ENCODE assay signal across 7 mouse cellular contexts in the genomic region with DNA sequence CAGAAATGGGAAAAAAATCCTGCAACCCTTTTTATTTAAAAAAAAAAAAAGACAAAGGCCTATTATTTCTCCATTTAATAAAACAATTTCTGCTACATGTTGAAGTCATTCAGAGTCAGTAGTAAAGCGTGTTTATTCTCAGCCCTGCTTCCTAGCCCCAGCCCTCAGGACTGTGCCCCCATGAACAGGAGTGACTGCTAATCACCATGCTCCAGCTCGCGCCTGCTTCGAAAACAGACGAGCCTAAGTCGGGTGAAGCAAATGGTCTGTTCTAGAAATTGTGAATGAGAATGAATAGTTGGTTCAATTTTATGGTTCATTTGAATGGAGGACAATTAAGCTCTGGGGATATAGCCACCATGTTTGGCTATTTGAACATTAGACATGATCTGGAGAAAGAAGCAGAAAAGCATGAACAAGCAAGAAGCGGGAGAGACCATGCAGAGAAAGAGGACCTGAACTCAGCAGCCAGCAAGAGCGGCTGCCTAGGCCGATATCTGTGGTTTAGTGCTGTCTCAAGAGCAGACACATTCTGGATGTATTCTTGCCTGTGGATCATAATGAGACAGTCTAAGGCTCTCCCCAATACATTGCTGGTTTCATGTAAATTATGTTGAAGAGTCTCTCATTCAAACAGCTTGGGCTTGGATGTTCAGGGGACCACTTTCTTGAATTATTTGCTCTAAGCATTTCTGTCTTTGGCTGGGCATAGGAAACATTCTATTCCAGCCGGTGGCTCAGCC.
DNase-seq lines count a peak whose midpoint lies in the region; ATAC-seq and TF ChIP-seq lines count a peak whose summit lies in the region.

No protein-coding gene starts in this region.

- H3K4me2 ChIP-seq in lung, embryonic 15.5 days: peak overlapping the region; percentile 55
- H3K4me2 ChIP-seq in forebrain, embryonic 16.5 days (ENCODE audit: low read length): peak overlapping the region; percentile 61
- peak overlapping the region; percentile 49 for H3K4me2 ChIP-seq in liver, embryonic 14.5 days (ENCODE audit: low read depth)
- H3K4me2 ChIP-seq in stomach, embryonic 15.5 days: peak overlapping the region; percentile 64

- 72% methylated on average over 10 of the region's 10 CpGs for WGBS in lung, embryonic 15.5 days
- 19% methylated on average over 10 of the region's 10 CpGs for WGBS in forebrain, embryonic 16.5 days
- WGBS in liver, embryonic 14.5 days (ENCODE audit: insufficient replicate concordance): 59% methylated on average over 10 of the region's 10 CpGs
- 79% methylated on average over 10 of the region's 10 CpGs for WGBS in stomach, embryonic 15.5 days

- TF ChIP-seq CTCF in liver, embryonic 14.5 days (IDR thresholded peaks at IDR 0.05; ENCODE audit: low read depth): no peak

- H3K9ac ChIP-seq in lung, embryonic 15.5 days: peak overlapping the region; percentile 14; the same call in 1 of the 2 replicates
- peak overlapping the region; percentile 53; the same call in 1 of the 2 replicates for H3K9ac ChIP-seq in forebrain, embryonic 16.5 days (replicated peaks; ENCODE audit: low read depth, low read length)
- no peak overlapping the region for H3K9ac ChIP-seq in liver, embryonic 14.5 days (replicated peaks)
- no peak overlapping the region for H3K9ac ChIP-seq in stomach, embryonic 15.5 days

- TF ChIP-seq EP300 in liver, embryonic 14.5 days (IDR thresholded peaks at IDR 0.05; ENCODE audit: low read depth): no peak

- peak overlapping the region; percentile 26 for H3K4me3 ChIP-seq in lung, embryonic 15.5 days
- H3K4me3 ChIP-seq in forebrain, embryonic 16.5 days (replicated peaks; ENCODE audit: low read length): peak overlapping the region; percentile 37
- no peak overlapping the region for H3K4me3 ChIP-seq in liver, embryonic 14.5 days (ENCODE audit: insufficient read depth in 1 of 2, low read depth in 2 of 2, low read length in 2 of 2)
- H3K4me3 ChIP-seq in stomach, embryonic 15.5 days (replicated peaks): peak overlapping the region; percentile 33

- H3K27ac ChIP-seq in lung, embryonic 15.5 days: no peak overlapping the region
- peak overlapping the region; percentile 56 for H3K27ac ChIP-seq in forebrain, embryonic 16.5 days (ENCODE audit: low read length)
- no peak overlapping the region for H3K27ac ChIP-seq in liver, embryonic 14.5 days
- H3K27ac ChIP-seq in stomach, embryonic 15.5 days: no peak overlapping the region

- no peak for DNase-seq in lung, postnatal 14 days
- DNase-seq in liver, embryonic 14.5 days (ENCODE audit: low read depth in 3 of 3, low spot score in 3 of 3): no peak
- no peak for DNase-seq in cerebellum, postnatal 36 days
- no peak for DNase-seq in gastrocnemius, postnatal 36 days

- H3K27me3 ChIP-seq in lung, embryonic 15.5 days: no peaks in the 10 kb centered on the region
- no peaks in the 10 kb centered on the region for H3K27me3 ChIP-seq in forebrain, embryonic 16.5 days (replicated peaks; ENCODE audit: control insufficient read depth, insufficient read depth, low read length)
- H3K27me3 ChIP-seq in liver, embryonic 14.5 days (ENCODE audit: control insufficient read depth, insufficient read depth, low read length): no peaks in the 10 kb centered on the region
- no peaks in the 10 kb centered on the region for H3K27me3 ChIP-seq in stomach, embryonic 15.5 days (replicated peaks)

- no peak for ATAC-seq in lung, embryonic 15.5 days (ENCODE audit: borderline replicate concordance, extremely low read depth, low FRiP score, low TSS enrichment)
- ATAC-seq in forebrain, embryonic 16.5 days: peak; percentile 54; the same call in 1 of the 2 replicates
- ATAC-seq in liver, embryonic 14.5 days (ENCODE audit: insufficient read depth): no peak
- no peak for ATAC-seq in stomach, embryonic 15.5 days (ENCODE audit: insufficient read depth, low FRiP score, low read depth)

- H3K9me3 ChIP-seq in lung, embryonic 15.5 days: no peaks in the 10 kb centered on the region
- no peaks in the 10 kb centered on the region for H3K9me3 ChIP-seq in forebrain, embryonic 16.5 days (ENCODE audit: control insufficient read depth, low read length)
- no peaks in the 10 kb centered on the region for H3K9me3 ChIP-seq in liver, embryonic 14.5 days (ENCODE audit: control insufficient read depth, low read length)
- H3K9me3 ChIP-seq in stomach, embryonic 15.5 days: no peaks in the 10 kb centered on the region

- intact Hi-C loops in gastrocnemius, postnatal 36 days (cut with DNase I): no loop called here

- H3K36me3 ChIP-seq in lung, embryonic 15.5 days: no peaks in the 10 kb centered on the region
- no peaks in the 10 kb centered on the region for H3K36me3 ChIP-seq in forebrain, embryonic 16.5 days (ENCODE audit: control insufficient read depth, insufficient read depth)
- no peaks in the 10 kb centered on the region for H3K36me3 ChIP-seq in liver, embryonic 14.5 days (replicated peaks; ENCODE audit: control insufficient read depth, insufficient read depth, low read depth)
- no peaks in the 10 kb centered on the region for H3K36me3 ChIP-seq in stomach, embryonic 15.5 days

- H3K4me1 ChIP-seq in lung, embryonic 15.5 days: peaks cover 5% of the 10 kb centered on the region; the same call in 1 of the 2 replicates
- peaks cover 19% of the 10 kb centered on the region for H3K4me1 ChIP-seq in forebrain, embryonic 16.5 days (replicated peaks; ENCODE audit: control insufficient read depth, insufficient read depth, low read length)
- no peaks in the 10 kb centered on the region; a peak in 1 of 4 replicates for H3K4me1 ChIP-seq in liver, embryonic 14.5 days (replicated peaks; ENCODE audit: control insufficient read depth in 2 of 2, insufficient read depth in 2 of 2, low read length in 1 of 2)
- peaks cover 5% of the 10 kb centered on the region; the same call in 1 of the 2 replicates for H3K4me1 ChIP-seq in stomach, embryonic 15.5 days

Comparison
In these comparisons a context has a peak if more than half of its experiments do, and no peak if none do; other contexts are left out.
1. H3K4me3 ChIP-seq: peak in lung, embryonic 15.5 days (single experiment), forebrain, embryonic 16.5 days (single experiment) and stomach, embryonic 15.5 days (single experiment); none in liver, embryonic 14.5 days (0 of 2).
2. H3K9ac ChIP-seq: peak in lung, embryonic 15.5 days (single experiment) and forebrain, embryonic 16.5 days (single experiment); none in liver, embryonic 14.5 days (single experiment) and stomach, embryonic 15.5 days (single experiment).
3. Peak in every context shown above with its lines, with median percentiles within 50 percentile points of each other: H3K4me2 ChIP-seq.